Mouse (Mus musculus) neutrophil, adult 5-6 weeks (primary cell): Measurements from ENCODE around the gene Rcor1. TPM values are rescaled to one million over a fixed set of nuclear protein-coding genes. Genes with fewer than 3 reads are reported as not detected.
A peak's percentile ranks its signal among the peaks of the same experiment; 100 is the strongest.

Experiments used
- ATAC-seq: fragments of 151-379, 151-347 bp; 2 replicates; pipeline ENCODE4 v1.8.0; 2017; ENCODE audit warnings: mild to moderate bottlenecking, moderate TSS enrichment; ENCODE audit not compliant: insufficient number of reproducible peaks, poor library complexity, low FRiP score, severe bottlenecking; ENCODE audit errors: extremely low read depth
- total RNA-seq: library from RNA; stranded (forward); fragments of 200-1000 nt; gene quantifications from 2 replicates; pipeline ENCODE4 v1.2.3, GENCODE M21; 2017

Rcor1 gene
- 25.9 and 29.7 TPM in 2 replicates for total RNA-seq

- peak; percentile 94 for ATAC-seq
These were observed at the start of gene Rcor1 for GRCm38 (mm10) chr12:111038976-111039612. Gene Rcor1, plus strand, starts transcription at chr12:111039351.

- no peak for ATAC-seq
These were observed 49.7 kb upstream of the Rcor1 start for GRCm38 (mm10) chr12:110989409-110989808.

- no peak for ATAC-seq
These were observed 48.7 kb upstream of the Rcor1 start for GRCm38 (mm10) chr12:110990500-110990899.

- ATAC-seq = peak; percentile 78
These were observed 47.6 kb upstream of the Rcor1 start for GRCm38 (mm10) chr12:110991361-110992127.

GRCm38 (mm10) chr12:110992128-110992553 lies 47.0 kb upstream of the Rcor1 start:
- peak; percentile 76 for ATAC-seq

GRCm38 (mm10) chr12:110992771-110993170 lies 46.4 kb upstream of the Rcor1 start:
- ATAC-seq = no peak

DNA sequence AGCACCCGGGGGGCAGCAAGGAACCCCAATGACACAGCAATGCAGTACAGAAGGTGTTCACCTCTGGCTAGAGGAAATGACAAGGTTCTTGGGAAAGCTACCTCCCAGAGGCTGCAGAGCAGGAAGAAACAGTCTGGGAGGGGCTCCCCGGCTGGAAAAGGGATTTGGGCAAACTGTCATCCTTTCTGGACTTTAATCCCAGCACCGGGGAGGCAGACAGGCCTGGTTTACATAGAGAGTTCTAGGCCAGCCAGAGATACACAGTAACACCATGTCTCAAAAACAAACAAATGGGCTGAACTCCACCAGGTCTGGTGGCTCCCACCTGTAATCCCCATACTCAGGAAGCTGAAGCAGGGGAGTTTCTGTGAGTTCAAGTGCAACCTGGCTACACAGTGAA lies 45.9 kb upstream of the Rcor1 start:
- no peak for ATAC-seq

DNA sequence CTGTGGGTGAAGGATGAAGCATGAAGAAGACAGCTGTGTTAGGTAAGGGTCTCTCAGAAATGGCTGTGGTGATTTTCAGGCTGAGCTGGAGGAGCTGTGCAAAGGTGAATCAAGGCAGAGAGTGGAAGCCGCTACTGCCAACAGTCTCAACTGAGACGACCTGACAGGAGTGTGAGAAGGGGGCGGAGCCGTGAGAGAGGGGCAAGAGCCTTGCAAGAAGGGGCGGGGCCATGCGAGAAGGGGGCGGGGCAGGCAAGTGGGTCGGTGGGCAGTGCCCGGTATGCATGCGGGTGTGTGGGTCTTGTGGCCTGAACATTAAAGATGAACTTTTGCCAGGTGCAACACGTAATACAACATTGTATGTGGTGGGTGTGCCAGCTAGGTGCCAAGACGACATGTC lies 44.5 kb upstream of the Rcor1 start:
- ATAC-seq = no peak

DNA sequence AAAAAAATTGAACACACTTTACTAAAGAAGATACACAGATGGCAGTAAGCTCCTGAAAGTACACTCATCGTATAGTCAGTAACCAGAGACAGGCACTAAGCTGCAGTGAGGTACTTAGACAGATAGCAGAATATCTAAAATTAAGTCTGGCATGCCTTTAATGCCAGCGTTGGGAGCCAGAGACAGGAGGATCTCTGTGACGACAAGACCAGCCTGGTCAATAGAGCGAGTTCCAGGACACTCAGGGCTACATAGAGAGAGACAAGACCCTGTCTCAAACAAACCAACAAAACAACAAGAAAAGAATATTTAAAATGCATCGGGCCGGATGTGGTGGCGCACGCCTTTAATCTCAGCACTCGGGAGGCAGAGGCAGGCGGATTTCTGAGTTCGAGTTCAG lies 41.1 kb upstream of the Rcor1 start:
- no peak for ATAC-seq

DNA sequence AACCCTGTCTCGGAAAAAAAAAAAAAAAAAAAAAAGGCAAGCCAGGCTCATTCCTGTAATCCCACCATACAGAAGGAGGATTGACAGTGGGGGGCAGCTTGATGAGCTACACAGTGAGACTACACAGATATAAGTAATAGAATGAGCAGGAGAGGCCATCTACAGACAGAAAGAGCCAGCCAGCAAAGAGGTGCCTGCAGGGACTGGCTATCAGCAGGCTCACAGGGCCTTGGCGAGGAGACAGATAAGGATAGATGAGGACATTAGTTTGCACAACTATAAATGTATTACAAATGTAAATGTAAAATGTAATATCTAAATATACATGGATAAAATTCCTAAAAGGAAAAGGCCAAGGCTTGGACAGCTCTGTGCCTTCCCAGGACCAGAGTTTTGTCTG lies 39.3 kb upstream of the Rcor1 start:
- ATAC-seq = no peak

GRCm38 (mm10) chr12:111000956-111001355 lies 38.2 kb upstream of the Rcor1 start:
- ATAC-seq = no peak

DNA sequence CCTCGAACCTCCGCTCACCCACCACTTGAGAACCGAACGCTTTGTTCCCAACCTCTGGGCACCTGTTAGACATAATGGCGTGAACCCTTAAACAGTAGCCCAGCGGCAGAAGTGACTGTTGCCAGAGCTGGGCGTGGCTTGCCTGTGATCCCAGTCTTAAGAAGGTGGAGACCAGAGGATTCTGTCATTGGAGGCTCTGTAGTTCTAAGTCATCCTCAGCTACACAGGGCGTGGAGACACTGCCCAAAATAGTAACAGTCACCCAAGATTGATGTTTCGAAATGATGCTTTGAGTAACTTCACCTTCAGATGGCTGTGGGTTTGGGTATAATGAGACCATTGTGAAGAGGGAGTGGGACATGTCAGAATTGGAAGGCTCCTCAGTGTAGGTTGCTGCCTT lies 35.0 kb upstream of the Rcor1 start:
- ATAC-seq = no peak

GRCm38 (mm10) chr12:111005803-111006202 lies 33.3 kb upstream of the Rcor1 start:
- no peak for ATAC-seq

DNA sequence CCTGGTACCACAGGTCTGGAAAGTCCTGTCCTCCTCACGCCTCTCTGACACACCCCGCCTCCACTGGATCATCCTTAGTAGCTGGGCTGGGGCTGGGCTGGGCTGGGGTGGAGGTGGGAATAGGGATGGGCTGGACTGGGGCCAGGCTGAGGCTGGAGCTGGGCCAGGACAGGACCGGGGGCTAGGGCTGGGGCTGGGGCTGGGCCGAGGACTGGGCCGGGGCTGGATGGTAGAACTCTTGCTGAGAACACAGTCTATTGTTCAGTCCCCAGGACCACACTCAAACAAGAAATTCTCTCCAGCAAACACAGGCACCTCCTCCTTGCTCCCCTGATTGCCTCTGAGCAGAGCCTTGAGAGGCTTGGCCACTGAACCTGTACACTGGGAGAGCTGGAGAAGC lies 32.8 kb upstream of the Rcor1 start:
- no peak for ATAC-seq

GRCm38 (mm10) chr12:111007134-111008103 lies 31.7 kb upstream of the Rcor1 start:
- peak; percentile 57 for ATAC-seq

DNA sequence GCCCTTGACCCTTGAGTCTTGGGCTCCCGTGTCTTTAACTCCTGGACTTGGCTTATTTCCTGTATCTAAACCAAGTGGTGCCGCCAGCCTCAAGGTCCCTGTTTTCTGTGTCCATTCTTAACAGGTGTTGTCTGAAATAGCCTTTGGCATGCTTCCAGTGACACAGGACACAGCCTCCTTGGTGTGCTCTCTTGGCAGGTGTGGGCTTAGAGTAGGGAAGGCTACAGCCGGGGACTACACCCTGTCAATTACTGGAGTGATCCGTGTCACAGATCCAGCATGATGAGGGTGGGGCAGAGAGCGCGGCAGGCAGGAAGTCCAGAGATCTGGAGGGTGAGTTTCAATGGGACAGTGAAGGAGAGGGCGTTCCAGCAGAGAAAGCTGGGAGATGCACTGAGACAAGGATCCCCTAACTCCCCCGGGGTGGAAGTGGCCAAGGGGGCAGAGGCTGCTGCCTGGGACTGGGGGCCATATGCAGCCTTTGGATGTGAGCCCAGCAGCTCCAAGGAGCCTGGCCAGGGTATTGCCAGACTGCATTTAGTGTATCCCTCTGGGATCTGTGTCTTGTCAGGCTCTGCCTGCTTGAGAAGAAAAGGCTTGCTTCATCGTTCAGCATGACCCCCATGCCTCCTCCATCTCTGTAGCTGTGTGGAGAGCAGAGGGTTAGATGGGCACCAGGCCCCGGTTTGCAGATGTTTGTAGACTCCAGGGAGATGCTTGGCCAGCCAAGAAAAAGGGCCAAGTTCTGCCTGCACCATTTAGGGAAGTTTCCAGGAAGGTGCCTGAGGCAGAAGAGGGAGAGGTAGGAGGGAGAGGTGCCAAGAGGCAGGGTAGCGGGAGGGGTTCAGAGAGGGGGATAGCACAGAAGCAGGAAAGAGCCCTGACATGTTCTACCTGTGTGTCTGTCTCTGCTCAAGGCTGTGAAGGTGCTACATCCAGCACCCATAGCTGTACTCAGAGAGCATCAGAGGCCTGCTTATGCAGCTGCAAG lies 30.4 kb upstream of the Rcor1 start:
- no peak for ATAC-seq

GRCm38 (mm10) chr12:111009615-111010257 lies 29.4 kb upstream of the Rcor1 start:
- no peak for ATAC-seq

GRCm38 (mm10) chr12:111016807-111017206 lies 22.3 kb upstream of the Rcor1 start:
- ATAC-seq = no peak
